Mouse (Mus musculus): ENCODE data around the gene 1700011L22Rik.

DNA sequence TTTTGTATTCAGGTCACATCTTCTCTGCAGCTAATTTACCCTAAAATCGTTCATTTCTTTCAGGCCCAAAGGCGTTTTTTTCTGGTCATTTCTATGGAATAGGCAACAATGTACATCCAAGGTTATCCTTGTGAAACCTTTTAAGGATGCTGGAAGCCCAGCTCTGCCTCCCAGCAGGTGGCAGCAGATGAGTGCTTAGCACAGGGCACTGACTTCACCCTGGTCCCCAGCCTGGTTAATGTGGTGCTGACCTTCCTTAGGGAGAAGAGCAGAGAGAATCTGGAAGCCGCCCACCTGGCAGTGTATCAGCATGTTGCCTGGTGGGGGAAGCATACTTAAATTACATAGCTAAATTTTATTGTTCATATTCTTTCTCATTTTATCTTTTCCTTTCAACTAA is 49.4 kb upstream of the 1700011L22Rik start:
- TF ChIP-seq CTCF (IDR thresholded peaks at IDR 0.05; ENCODE audit: borderline replicate concordance, insufficient read depth, low read length) (peak; percentile 93), POLR2A (IDR thresholded peaks at IDR 0.05; ENCODE audit: low read depth, low read length) (no peak)
